Mouse (Mus musculus) left cerebral cortex, postnatal 10 days (tissue): ENCODE results near the gene Hsf2bp. TPM values are rescaled to one million over a fixed set of nuclear protein-coding genes. Genes with fewer than 3 reads are reported as not detected.

Source experiments
- DNase-seq, 2 experiments: peaks; one replicate each; pipeline ENCODE4 v3.0.0; 2021 to 2022; ENCODE audit warnings: low spot score in 2 of 2, mixed read lengths in 1 of 2; ENCODE audit errors: extremely low spot score in 1 of 2
- intact Hi-C: fragments of 180-260 bp; cut with DNase I; formaldehyde crosslinking; loops from one replicate; pipeline ENCODE4 v1.15.1; 2025
- total RNA-seq, 2 experiments: library from RNA; stranded (reverse); gene quantifications; 2 replicates each; pipeline ENCODE4 v1.2.3; 2021

Hsf2bp gene
- total RNA-seq, 2 experiments from 2014 or later, result 0.93 to 1.4 TPM

DNA sequence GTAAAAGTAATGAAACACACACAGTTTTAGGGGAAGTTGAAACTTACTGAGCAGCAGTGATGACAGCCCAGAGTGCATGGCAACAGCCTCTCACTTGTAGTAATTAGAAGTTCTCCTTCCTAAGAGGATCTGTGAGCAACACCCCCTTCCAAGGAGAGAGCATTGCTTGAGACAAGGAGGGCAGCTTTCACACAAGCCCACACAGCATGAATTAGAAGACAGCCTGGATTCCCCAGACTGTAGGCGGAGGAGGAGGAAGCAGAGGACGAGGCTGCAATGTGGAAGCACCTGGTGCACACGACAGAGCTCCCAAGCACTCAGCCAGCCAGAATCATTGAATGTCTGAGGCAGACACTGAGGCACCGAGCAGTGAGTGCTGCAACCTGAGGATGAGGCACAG, 39.8 kb downstream of the Hsf2bp start:
- intact Hi-C loops, result no loop called here
- DNase-seq, result no peak

DNA sequence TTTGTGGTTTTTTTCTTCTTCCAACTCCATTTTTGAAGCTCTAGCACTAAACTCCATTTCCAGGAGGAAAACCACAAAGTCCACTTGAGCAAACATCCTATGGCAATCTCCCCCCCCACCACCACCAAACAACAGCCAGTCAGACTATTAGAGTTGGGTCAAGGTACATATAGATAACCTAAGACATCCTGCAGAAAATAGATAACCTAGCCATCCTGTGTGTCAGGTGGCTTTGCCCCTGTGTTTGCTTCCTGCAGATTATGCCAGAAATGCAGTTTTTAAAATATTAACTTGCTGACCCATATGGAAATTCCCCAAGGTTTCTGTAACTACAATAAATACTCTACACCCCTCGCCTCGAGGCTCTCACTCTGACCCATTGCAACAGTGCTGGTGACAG, 40.4 kb downstream of the Hsf2bp start:
- DNase-seq, result no peak
- intact Hi-C loops, result no loop called here

- intact Hi-C loops, result no loop called here
- DNase-seq, result no peak
These were observed 42.0 kb downstream of the Hsf2bp start for GRCm38 (mm10) chr17:31994132-31994531.

DNA sequence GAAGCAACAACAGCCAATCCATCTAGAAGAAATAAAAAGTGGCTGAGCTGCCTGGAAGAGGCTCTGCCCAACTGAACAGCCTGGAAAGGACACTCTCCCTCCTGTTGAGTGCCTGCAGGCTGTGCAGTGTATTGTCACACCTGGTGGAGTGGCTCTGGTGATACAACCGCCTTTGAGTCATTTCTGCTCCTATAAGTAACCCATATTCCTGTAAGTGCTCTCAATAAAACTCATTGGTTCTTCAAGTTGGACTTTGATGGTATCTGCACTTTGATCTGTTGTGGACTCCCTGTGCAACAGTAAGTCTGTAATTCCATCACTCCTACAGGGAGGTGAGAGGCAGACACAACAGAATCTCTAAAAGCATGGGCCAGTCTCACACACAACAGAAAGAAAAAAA, 42.8 kb downstream of the Hsf2bp start:
- intact Hi-C loops, result no loop called here
- DNase-seq, result no peak

GRCm38 (mm10) chr17:31992004-31992403, 44.1 kb downstream of the Hsf2bp start:
- intact Hi-C loops, result no loop called here
- no peak for DNase-seq

DNA sequence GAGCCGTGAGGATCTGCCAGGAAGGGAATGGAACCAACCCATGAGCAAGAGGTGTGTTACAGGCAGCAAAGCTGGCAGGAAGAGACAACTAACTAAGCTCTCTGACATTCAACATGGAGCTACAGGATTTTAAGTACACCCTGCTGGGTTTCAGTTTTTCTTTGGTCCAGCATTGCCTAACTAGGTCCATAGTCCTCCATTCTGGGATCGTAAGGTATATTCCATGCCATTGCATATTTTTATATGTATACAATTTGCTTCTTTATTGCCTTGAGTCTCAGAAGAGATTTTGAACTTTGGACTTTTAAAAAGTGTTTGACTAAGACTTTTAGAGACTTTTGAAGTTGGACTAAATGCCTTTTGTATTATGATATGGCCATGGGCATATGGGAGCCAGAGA, 47.1 kb downstream of the Hsf2bp start:
- intact Hi-C loops, result no loop called here
- DNase-seq, result no peak

GRCm38 (mm10) chr17:31986915-31987314, 49.2 kb downstream of the Hsf2bp start:
- intact Hi-C loops, result no loop called here
- no peak for DNase-seq

DNA sequence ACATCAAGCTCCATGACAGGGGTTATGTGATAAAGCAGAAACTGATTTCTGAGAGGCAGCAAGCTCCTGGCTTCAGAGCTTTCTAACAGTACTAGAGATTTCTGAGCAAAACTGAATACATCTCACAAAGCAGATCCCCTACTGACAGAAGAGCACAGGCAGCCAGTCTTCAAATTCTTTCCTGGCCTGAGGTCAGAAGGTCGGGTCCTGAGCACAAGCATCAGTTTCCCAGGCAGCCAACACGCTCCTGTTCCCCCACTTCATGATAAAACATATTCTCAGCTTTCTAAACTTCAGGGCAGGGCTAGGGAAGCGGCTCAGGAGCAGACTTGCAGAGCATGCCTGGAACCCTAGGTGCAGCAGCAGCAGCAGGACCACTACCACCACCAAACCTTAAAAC, 52.7 kb downstream of the Hsf2bp start:
- DNase-seq, result no peak
- intact Hi-C loops, result no loop called here

GRCm38 (mm10) chr17:31982326-31983190, 53.6 kb downstream of the Hsf2bp start:
- peak in 1 of 2 experiments; percentile 32 for DNase-seq
- intact Hi-C loops, result no loop called here

DNA sequence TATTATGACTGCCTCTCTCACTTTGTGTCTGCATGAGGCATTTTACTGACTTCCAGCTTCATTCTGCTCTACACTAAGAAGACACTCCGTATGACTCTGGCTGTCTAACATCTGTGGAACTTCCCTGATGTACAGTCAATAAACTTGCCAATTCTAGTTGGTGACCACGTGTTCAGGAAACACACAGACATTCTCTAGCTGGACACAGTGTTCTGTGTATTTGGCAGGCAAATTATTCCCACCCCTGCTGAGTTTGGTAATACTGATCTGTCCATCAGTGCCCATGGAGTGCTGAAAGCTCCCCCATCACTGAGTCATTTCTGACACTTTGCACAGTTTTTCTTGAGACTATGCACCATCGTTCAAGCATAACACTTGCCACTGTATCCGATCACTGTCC, 56.3 kb downstream of the Hsf2bp start:
- no peak for DNase-seq
- intact Hi-C loops, result no loop called here

DNA sequence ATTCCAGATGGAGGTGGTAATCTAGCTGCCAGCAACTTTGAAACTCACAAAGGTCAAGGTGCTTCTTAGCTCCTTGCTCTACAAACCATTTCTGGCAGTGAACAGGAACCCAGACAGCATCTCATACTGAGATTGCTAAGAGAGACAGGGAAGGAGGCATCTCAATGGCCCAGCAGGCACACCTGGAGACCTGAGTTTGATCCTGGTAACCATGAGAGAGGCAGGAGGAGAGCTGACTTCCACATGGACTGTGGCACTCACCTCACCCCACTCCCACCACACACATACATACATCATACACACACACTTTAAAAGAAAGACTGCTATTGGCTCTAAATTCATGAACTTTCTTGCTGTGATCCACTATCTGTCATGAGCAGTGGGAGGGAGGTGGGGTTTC, 59.0 kb downstream of the Hsf2bp start:
- intact Hi-C loops, result no loop called here
- no peak for DNase-seq

- intact Hi-C loops, result no loop called here
- DNase-seq, result no peak
These were observed 59.6 kb downstream of the Hsf2bp start for GRCm38 (mm10) chr17:31976501-31976900.

DNA sequence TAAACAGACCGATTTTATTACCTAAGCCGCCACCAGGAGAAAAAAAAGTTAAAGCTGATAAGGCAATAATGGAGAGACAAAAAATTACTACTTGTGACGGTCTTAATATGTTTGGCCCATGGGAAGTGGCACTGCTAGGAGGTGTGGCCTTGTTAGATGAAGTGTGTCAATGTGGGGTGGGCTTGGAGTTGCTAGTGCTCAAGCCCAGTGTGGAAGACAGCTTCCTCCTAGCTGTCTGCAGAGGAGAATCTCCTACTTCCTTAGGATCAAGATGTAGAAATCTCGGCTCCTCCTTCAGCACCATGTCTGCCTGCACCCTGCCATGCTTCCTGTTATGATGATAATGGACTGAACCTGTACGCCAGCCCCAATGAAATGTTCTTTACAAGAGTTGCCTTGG, 61.5 kb downstream of the Hsf2bp start:
- intact Hi-C loops, result no loop called here
- no peak for DNase-seq

DNA sequence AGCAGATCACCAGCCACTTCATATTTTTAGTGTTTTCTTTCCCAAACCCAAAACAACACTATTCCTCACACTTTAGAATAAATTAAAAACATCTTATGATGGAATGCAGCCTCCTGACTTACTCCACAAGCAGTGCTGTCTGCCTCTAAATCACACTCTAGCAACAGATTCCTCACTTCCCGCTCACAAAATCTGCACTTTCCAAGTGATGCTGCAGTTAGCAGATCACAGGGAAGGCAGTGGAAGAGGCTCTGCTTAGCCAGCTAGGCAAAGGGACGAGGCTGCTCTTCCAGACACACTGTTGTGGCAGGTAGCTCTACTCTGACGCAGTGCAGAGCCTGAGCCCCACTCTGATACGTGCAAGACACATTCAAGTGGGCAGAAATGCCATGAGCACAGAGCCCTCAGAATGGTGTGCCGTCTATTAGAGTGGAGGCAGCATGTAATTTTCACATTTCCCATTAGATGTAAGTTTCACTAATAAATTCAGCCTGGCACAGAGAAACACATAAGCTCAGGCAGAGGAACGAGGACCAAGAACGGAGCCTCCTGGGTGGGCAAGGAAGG, 62.4 kb downstream of the Hsf2bp start:
- intact Hi-C loops, result no loop called here
- DNase-seq, result peak in 1 of 2 experiments; percentile 10

DNA sequence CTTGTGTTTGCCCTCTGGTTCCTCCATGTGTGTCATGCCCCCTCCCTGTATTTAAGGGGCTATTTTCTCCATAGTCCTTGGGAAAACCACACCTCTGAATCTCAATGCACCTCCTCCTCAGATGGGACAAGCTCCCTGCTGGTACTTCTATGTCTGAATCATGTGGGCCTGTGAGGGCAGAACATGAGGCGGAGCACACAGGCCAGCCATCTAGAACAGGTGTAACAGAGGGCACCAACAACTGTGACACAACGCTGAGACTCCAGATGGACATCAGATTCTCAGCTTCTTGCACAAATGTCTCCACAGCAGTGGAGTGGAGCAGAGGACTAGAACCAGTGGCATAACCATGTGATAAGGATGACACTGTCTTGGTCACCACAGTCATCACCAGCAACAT, 65.3 kb downstream of the Hsf2bp start:
- intact Hi-C loops, result no loop called here

GRCm38 (mm10) chr17:31968801-31969200, 67.3 kb downstream of the Hsf2bp start:
- intact Hi-C loops, result no loop called here
- no peak for DNase-seq

More for the DNA sequence above, 65.3 kb downstream of the Hsf2bp start:
- DNase-seq, result no peak

GRCm38 (mm10) chr17:31967311-31967710, 68.8 kb downstream of the Hsf2bp start:
- intact Hi-C loops, result no loop called here
- DNase-seq, result peak in 1 of 2 experiments; percentile 12

GRCm38 (mm10) chr17:31966566-31966965, 69.6 kb downstream of the Hsf2bp start:
- no peak for DNase-seq
- intact Hi-C loops, result no loop called here

DNA sequence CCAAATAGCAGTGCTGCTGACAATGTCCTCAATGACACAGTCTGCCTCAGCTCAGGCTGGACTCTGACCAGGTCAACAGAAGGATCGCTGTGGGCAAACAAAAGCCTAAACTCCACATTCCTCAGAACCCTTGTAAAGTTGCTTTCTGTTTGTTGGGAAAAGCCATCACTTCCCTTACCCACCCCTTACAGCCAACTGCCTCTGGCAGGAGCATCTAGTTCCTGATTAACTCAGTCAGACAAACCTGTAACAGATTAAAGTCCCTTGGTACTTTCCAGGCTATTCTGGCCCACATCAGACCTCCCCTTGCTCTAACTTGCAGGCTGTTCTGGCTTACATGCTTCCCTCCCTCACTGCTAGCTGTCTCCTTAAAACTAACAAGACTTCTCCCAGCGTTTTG, 70.5 kb downstream of the Hsf2bp start:
- intact Hi-C loops, result no loop called here
- DNase-seq, result no peak

- intact Hi-C loops, result no loop called here
- DNase-seq, result no peak
These were observed 73.2 kb downstream of the Hsf2bp start for GRCm38 (mm10) chr17:31962930-31963329.

DNA sequence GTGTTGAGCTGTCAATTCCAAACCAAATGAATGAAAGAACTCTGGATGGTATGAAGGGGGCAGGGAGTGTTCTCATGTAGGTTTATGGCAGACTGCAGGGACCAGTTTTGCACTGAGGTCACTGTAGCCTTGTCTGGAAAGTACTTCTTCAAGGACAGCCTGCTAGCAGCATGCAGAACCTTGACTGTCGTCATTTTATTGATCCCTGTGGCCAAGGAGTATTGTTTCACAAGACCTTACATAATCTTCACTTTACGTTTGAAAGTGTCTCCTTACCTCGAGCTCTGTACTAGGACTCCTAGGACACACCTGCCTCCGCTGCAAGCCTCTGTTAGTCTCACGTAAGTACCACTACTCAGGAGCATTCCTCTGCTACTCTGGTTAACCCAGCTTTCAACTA, 73.9 kb downstream of the Hsf2bp start:
- no peak for DNase-seq
- intact Hi-C loops, result no loop called here
